25 mouse cellular contexts compared by ENCODE assay signal in genomic region chr3:139225123-139225522, GRCm38 (mm10). TPM values are rescaled to one million over a fixed set of nuclear protein-coding genes. Genes with fewer than 3 reads are reported as not detected.
DNase-seq lines count a peak whose midpoint lies in the region; ATAC-seq and TF ChIP-seq lines count a peak whose summit lies in the region.
"Had no signal": no experiment of that assay in that cellular context is flagged by ENCODE, and none has a peak within 500 bp of the region (broad histone marks: within the 10 kb centered on the region; RNA-seq: fewer than 3 reads in every experiment).

No protein-coding gene starts in this region.

- H3K4me3 ChIP-seq in hindbrain, embryonic 14.5 days (replicated peaks; ENCODE audit: low read length), result no peak overlapping the region
- H3K4me3 ChIP-seq in hindbrain, embryonic 12.5 days, result no peak overlapping the region
- no peak overlapping the region for H3K4me3 ChIP-seq in midbrain, embryonic 14.5 days (replicated peaks; ENCODE audit: low read depth, low read length)
- no peak overlapping the region for H3K4me3 ChIP-seq in midbrain, embryonic 10.5 days
- no peak overlapping the region for H3K4me3 ChIP-seq in neural tube, embryonic 13.5 days
- H3K4me3 ChIP-seq: forebrain, embryonic 10.5 days; forebrain, embryonic 15.5 days; heart, embryonic 12.5 days; heart, embryonic 15.5 days had no signal

- no peak overlapping the region for H3K9ac ChIP-seq in hindbrain, embryonic 14.5 days
- H3K9ac ChIP-seq in hindbrain, embryonic 12.5 days, result no peak overlapping the region
- no peak overlapping the region for H3K9ac ChIP-seq in midbrain, embryonic 14.5 days (replicated peaks; ENCODE audit: low read length)
- no peak overlapping the region for H3K9ac ChIP-seq in neural tube, embryonic 13.5 days
- H3K9ac ChIP-seq: forebrain, embryonic 15.5 days; heart, embryonic 12.5 days; heart, embryonic 15.5 days had no signal

- 46% methylated on average over 3 of the region's 3 CpGs for WGBS in hindbrain, embryonic 14.5 days
- WGBS in hindbrain, embryonic 12.5 days, result 74% methylated on average over 3 of the region's 3 CpGs
- 76% methylated on average over 3 of the region's 3 CpGs for WGBS in midbrain, embryonic 14.5 days
- WGBS in midbrain, embryonic 10.5 days, result 94% methylated on average over 3 of the region's 3 CpGs
- whole genome bisulfite sequencing in neural tube, embryonic 13.5 days, result 43% methylated on average over 3 of the region's 3 CpGs

- no peak overlapping the region for H3K27ac ChIP-seq in hindbrain, embryonic 14.5 days
- H3K27ac ChIP-seq in hindbrain, embryonic 12.5 days, result no peak overlapping the region
- H3K27ac ChIP-seq in midbrain, embryonic 14.5 days (replicated peaks; ENCODE audit: low read depth, low read length), result no peak overlapping the region
- no peak overlapping the region for H3K27ac ChIP-seq in midbrain, embryonic 10.5 days (replicated peaks)
- no peak overlapping the region for H3K27ac ChIP-seq in neural tube, embryonic 13.5 days (replicated peaks)
- H3K27ac ChIP-seq: forebrain, embryonic 10.5 days; forebrain, embryonic 15.5 days; heart, embryonic 15.5 days had no signal

- H3K4me2 ChIP-seq in hindbrain, embryonic 14.5 days (replicated peaks), result no peak overlapping the region
- H3K4me2 ChIP-seq in hindbrain, embryonic 12.5 days (replicated peaks), result no peak overlapping the region
- no peak overlapping the region for H3K4me2 ChIP-seq in midbrain, embryonic 14.5 days (ENCODE audit: low read length)
- H3K4me2 ChIP-seq in neural tube, embryonic 13.5 days, result no peak overlapping the region
- H3K4me2 ChIP-seq: forebrain, embryonic 15.5 days; heart, embryonic 12.5 days; heart, embryonic 15.5 days had no signal

- peak; percentile 51; the same call in 1 of the 2 replicates for ATAC-seq in hindbrain, embryonic 14.5 days (ENCODE audit: low FRiP score)
- ATAC-seq in hindbrain, embryonic 12.5 days (ENCODE audit: low FRiP score), result no peak
- ATAC-seq in midbrain, embryonic 14.5 days (ENCODE audit: low FRiP score, low TSS enrichment), result no peak
- peak; percentile 79; the same call in 1 of the 2 replicates for ATAC-seq in neural tube, embryonic 13.5 days (ENCODE audit: low read depth)
- ATAC-seq: CD4-positive, CD25-positive, alpha-beta regulatory T cell, adult 4 months; forebrain, embryonic 15.5 days had no signal

- no peaks in the 10 kb centered on the region for H3K4me1 ChIP-seq in hindbrain, embryonic 14.5 days (replicated peaks; ENCODE audit: control insufficient read depth, insufficient read depth, low read length)
- H3K4me1 ChIP-seq in hindbrain, embryonic 12.5 days, result no peaks in the 10 kb centered on the region
- no peaks in the 10 kb centered on the region for H3K4me1 ChIP-seq in midbrain, embryonic 14.5 days (ENCODE audit: control insufficient read depth, insufficient read depth, low read length)
- no peaks in the 10 kb centered on the region for H3K4me1 ChIP-seq in midbrain, embryonic 10.5 days
- H3K4me1 ChIP-seq in neural tube, embryonic 13.5 days (replicated peaks), result peaks cover 5% of the 10 kb centered on the region; the same call in 1 of the 2 replicates
- H3K4me1 ChIP-seq: forebrain, embryonic 10.5 days; forebrain, embryonic 15.5 days; heart, embryonic 12.5 days; heart, embryonic 15.5 days had no signal

- DNase-seq in hindbrain, embryonic 14.5 days (ENCODE audit: low spot score), result no peak
- peak; percentile 1 for DNase-seq in midbrain, embryonic 14.5 days
- DNase-seq in midbrain, embryonic 10.5 days (ENCODE audit: low spot score), result no peak
- no peak for DNase-seq in neural tube, embryonic 10.5 days (ENCODE audit: extremely low spot score, low spot score)
- peak; percentile 38 for DNase-seq in brain, embryonic 14.5 days (ENCODE audit: low read depth)
- DNase-seq in right cerebral cortex, postnatal 4 days, result no peak
- DNase-seq: adrenal gland, adult 2 months; adrenal gland, postnatal 14 days; cerebellum, adult 18-20 months; cerebellum, adult 9-10 months; cerebellum, postnatal 14 days; gastrocnemius, postnatal 25 days; heart, adult 18-20 months; heart, postnatal 10 days; heart, postnatal 36 days had no signal

- H3K36me3 ChIP-seq in hindbrain, embryonic 14.5 days (replicated peaks; ENCODE audit: control insufficient read depth, insufficient read depth), result no peaks in the 10 kb centered on the region
- no peaks in the 10 kb centered on the region for H3K36me3 ChIP-seq in hindbrain, embryonic 12.5 days
- no peaks in the 10 kb centered on the region for H3K36me3 ChIP-seq in midbrain, embryonic 14.5 days (ENCODE audit: control insufficient read depth, insufficient read depth, low read length)
- no peaks in the 10 kb centered on the region for H3K36me3 ChIP-seq in midbrain, embryonic 10.5 days
- H3K36me3 ChIP-seq in neural tube, embryonic 13.5 days, result no peaks in the 10 kb centered on the region
- H3K36me3 ChIP-seq: forebrain, embryonic 10.5 days; forebrain, embryonic 15.5 days; heart, embryonic 12.5 days; heart, embryonic 15.5 days had no signal

- no peak for TF ChIP-seq POLR2A in brain, embryonic 14.5 days (IDR thresholded peaks at IDR 0.05; ENCODE audit: borderline replicate concordance, extremely low read depth, insufficient read depth, insufficient read length, poor library complexity, severe bottlenecking)

- no peaks in the 10 kb centered on the region for H3K9me3 ChIP-seq in hindbrain, embryonic 14.5 days (ENCODE audit: control insufficient read depth, low read length)
- H3K9me3 ChIP-seq in hindbrain, embryonic 12.5 days (replicated peaks), result no peaks in the 10 kb centered on the region
- no peaks in the 10 kb centered on the region for H3K9me3 ChIP-seq in midbrain, embryonic 14.5 days (ENCODE audit: control insufficient read depth, low read length)
- H3K9me3 ChIP-seq in midbrain, embryonic 10.5 days (replicated peaks), result no peaks in the 10 kb centered on the region
- no peaks in the 10 kb centered on the region for H3K9me3 ChIP-seq in neural tube, embryonic 13.5 days
- H3K9me3 ChIP-seq: forebrain, embryonic 10.5 days; forebrain, embryonic 15.5 days; heart, embryonic 12.5 days; heart, embryonic 15.5 days had no signal

- no peaks in the 10 kb centered on the region for H3K27me3 ChIP-seq in hindbrain, embryonic 14.5 days (ENCODE audit: control insufficient read depth, insufficient read depth, low read length)
- no peaks in the 10 kb centered on the region for H3K27me3 ChIP-seq in hindbrain, embryonic 12.5 days
- H3K27me3 ChIP-seq in midbrain, embryonic 14.5 days (ENCODE audit: control insufficient read depth, insufficient read depth, low read length), result no peaks in the 10 kb centered on the region
- no peaks in the 10 kb centered on the region for H3K27me3 ChIP-seq in midbrain, embryonic 10.5 days (ENCODE audit: low read depth, poor library complexity, severe bottlenecking)
- H3K27me3 ChIP-seq in neural tube, embryonic 13.5 days, result no peaks in the 10 kb centered on the region
- H3K27me3 ChIP-seq: forebrain, embryonic 15.5 days; heart, embryonic 12.5 days; heart, embryonic 15.5 days had no signal

- no peak for TF ChIP-seq CTCF in brain, embryonic 14.5 days (IDR thresholded peaks at IDR 0.05; ENCODE audit: borderline replicate concordance, extremely low read depth, insufficient read depth, insufficient read length)

RNA-seq across cellular contexts. Expression of gene Stpg2, which starts 19.6 kb away (rescaled TPM):
- 0.09 TPM in 1 of 2 replicates, not detected in the other for polyA plus RNA-seq in hindbrain, embryonic 14.5 days (2014; fragmentation: Nextera tagmentation; extraction: Ambion mirVana)
- 0.22 TPM in 1 of 2 replicates, not detected in the other for polyA plus RNA-seq in hindbrain, embryonic 12.5 days (2016; fragmentation: Nextera tagmentation; extraction: Ambion mirVana)
- polyA plus RNA-seq in midbrain, embryonic 14.5 days (2014; fragmentation: Nextera tagmentation; extraction: Ambion mirVana), result 0.20 TPM in 1 of 2 replicates, not detected in the other
- 0.06 and 0.11 TPM in 2 replicates for polyA plus RNA-seq in midbrain, embryonic 10.5 days (2016; fragmentation: Nextera tagmentation; extraction: Ambion mirVana)
- polyA plus RNA-seq in neural tube, embryonic 13.5 days (2015; fragmentation: Nextera tagmentation; extraction: Ambion mirVana), result not detected in 2 replicates
- 0.03 and 0.04 TPM in 2 replicates for polyA plus RNA-seq in brain, embryonic 14.5 days (2012; rRNA removed)
- polyA plus RNA-seq: adrenal gland, adult 2 months; C2C12; CD4-positive, CD25-positive, alpha-beta regulatory T cell, adult 4 months; embryonic facial prominence, embryonic 11.5 days; forebrain, embryonic 15.5 days; heart, embryonic 12.5 days; intestine, embryonic 14.5 days had no signal

Comparison
In these comparisons a context has a peak if more than half of its experiments do, and no peak if none do; other contexts are left out.
1. ATAC-seq: peak in hindbrain, embryonic 14.5 days (single experiment) and neural tube, embryonic 13.5 days (single experiment); none in hindbrain, embryonic 12.5 days (single experiment) and midbrain, embryonic 14.5 days (single experiment).
2. DNase-seq: peak in midbrain, embryonic 14.5 days (single experiment) and brain, embryonic 14.5 days (single experiment); none in hindbrain, embryonic 14.5 days (single experiment), midbrain, embryonic 10.5 days (single experiment), neural tube, embryonic 10.5 days (single experiment) and right cerebral cortex, postnatal 4 days (single experiment).